Mouse (Mus musculus): ENCODE measurements around the gene Mtch2.

Mtch2 gene

DNA sequence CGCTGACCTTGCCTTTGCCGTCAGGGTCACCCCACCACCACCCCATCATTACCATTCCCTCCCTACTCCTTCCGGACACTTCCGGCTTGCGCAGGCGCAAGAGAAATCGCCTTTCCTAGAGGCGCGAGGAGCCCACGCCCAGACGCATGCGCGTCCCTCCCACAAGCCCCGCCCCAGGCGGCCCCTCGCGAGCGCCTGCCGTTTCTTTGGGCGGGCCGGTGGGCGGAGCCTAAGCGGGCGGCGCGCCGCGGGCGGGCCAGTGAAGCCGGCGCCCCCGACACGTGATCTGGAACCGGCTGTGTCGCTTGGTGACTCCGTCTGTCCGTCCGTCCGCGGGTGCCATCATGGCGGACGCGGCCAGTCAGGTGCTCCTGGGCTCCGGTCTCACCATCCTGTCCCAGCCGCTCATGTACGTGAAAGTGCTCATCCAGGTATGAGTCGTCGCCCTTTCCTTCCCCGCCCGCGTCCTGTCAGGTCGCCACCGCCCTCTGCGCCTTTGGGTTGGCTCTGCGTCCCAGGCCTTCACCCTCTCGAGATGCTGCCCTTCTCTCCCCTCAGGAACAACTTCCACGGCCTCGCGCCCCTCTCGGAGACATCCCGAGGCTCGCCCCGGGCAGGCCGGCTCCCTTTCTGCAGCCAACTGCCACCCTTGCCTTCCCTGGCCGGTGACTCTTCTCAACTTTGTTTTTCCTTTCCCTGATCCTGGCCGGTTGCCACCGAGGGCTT, at the start of gene Mtch2:
Gene Mtch2 (plus strand): TSS at position 201 of the 726 bp plus-strand sequence.
- peak; percentile 98 to 100 for DNase-seq

DNA sequence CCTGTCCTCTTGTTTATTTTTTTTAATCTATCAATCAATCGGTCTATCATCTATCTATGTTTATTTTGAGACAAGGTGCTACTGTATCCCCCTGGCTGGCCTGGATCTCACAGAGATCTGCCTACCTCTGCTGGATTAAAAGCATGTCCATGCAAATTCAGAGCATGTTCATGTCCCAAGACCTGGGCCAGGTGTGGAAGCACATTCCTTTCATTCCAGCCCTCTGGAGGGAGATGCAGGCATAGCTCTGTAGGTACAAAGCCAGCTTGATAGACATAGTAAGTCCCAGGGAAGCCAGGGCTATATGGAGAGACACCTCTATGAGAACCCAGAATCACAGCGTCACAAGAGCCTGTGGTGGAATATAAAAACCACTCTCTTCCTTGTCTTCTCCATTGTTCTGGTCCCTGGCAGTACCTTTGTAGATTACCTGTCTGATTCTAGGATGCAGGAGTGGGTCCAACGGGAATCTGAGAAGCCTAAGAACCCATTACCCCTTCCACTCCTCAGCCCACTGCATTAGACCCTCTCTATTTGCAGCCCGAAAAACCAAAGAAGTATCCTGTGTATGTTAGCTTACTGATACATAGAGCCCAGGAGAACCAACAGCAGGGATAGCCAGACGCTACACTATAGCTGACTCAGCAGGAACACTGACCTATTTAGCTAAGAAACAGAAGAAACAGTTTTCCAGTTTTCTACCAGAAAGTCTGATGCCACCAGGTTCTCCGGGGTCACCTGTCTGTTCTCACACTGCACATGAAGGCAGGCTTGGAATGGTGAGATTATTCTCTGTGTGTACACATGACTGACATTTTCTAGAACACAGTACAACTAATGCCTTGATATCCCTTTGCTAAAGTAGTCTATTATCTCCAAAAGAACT, 38.5 kb upstream of the Mtch2 start:
- peak; percentile 54 to 55 for DNase-seq

DNA sequence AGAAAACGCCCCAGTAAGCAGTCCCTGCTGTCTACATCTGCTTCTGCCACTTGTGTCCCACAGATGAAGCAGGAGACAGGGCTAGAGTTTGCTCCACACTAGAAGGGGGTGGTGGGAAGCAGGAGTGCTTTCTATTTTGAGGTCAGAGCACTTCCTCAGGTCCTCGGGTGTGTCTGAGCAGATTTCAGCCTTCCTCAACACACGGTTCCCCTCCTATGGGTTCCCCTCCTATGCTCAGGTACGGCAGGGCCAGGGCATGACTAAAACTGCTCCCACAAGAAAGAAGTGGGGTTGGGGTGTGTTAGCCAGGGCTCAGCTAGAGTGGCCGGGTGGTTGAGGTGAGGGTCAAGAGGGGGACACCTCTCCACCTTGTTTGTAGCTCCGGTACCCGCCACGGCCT, 36.2 kb upstream of the Mtch2 start:
- no peak for DNase-seq

DNA sequence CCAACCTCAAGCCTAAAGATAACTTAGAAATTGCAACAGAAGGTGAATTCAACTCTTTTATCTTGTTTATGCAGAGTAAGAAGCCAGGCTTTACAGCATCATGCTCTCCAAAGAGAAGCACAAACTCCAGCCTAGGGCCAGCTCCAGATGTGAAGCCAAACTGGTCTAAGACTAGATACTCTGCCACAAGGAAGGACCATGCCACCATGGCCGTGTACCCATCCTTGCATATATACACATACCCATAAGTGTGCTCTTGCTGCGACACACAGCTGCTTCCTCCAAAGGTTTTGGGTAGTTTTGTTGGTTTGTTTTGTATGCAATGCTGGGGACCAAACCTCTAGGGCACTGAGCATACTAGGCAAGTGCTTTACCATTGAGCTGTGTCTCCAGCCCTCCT, 31.7 kb upstream of the Mtch2 start:
- DNase-seq, result no peak

GRCm38 (mm10) chr2:90816144-90816543, 30.8 kb upstream of the Mtch2 start:
- DNase-seq, result no peak

DNA sequence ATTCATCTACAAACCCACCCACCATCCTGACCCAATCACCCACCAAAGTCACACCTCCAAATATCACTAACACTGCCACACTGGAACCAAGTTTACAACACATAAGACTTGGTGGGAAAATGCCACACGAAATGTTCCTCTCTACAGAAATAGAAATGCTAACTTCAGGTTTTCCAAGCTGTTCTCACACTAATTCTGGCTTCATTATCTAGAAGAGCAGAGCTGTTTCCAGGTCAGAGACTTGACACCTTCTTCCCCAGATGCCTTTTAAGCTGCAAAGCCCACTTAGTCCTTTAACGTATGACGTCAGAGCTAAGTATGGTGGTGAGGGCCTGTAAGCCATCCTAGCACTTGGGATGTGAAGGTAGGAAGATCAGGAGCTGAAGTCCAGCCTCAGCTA, 28.2 kb upstream of the Mtch2 start:
- no peak for DNase-seq

- DNase-seq, result no peak
Observed at GRCm38 (mm10) chr2:90820894-90821293, 26.1 kb upstream of the Mtch2 start.

DNA sequence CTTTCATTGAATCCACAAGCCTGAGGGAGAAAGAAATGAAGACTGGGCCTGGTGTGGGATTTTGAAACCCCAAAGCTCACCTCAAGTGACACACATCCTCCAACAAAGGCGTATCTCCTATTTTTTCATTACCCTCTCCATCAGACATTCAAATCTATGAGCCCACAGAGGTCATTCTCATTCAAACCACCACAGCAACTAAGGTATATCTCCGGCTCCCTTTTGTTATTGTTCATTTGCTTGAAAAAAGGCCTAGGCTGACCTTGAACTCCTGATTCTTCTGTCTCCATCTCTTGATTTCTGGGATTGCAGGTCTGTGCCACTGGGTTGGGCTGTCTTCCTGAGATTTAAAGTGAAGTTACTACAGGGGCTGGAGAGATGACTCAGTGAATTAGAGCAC, 24.0 kb upstream of the Mtch2 start:
- DNase-seq, result no peak

DNA sequence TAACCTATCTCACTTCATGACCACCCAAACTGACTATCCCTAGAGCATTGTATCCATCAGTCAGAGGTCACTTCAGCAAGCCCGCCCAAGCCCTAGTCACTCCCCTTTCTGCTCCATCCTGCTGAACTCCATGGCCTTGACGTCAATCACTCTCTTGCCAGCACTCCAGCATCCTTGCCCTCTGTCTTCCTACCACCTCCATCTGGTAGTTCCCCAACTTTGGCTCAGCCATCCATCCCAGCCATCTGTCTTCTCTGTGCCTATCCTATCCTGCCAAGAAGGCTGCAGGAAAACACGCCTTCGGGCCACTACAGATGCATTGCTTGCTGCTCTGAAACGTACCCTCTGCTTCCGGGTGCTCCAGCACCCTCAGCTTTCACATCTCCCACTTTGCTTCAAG, 23.2 kb upstream of the Mtch2 start:
- peak; percentile 92 to 95 for DNase-seq

DNA sequence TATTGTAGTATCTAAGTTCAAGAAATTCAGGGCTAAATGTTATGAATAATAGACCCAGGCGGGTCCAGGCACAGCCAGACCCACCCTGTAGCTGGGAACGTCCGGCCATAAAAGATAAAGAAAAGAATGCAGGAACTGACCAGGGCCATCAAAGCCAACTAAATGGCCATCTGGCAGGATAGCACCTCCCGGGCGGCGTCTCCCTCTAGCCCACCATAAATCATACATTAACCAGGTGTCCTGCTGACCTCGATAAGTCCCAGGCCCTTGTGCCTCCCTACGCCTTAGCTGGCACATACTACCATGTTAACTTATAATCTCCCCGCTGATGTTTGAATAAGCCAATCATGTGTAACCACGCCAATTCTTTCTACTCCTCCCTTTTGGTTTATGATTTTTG, 22.4 kb upstream of the Mtch2 start:
- peak; percentile 23 to 39 for DNase-seq

DNA sequence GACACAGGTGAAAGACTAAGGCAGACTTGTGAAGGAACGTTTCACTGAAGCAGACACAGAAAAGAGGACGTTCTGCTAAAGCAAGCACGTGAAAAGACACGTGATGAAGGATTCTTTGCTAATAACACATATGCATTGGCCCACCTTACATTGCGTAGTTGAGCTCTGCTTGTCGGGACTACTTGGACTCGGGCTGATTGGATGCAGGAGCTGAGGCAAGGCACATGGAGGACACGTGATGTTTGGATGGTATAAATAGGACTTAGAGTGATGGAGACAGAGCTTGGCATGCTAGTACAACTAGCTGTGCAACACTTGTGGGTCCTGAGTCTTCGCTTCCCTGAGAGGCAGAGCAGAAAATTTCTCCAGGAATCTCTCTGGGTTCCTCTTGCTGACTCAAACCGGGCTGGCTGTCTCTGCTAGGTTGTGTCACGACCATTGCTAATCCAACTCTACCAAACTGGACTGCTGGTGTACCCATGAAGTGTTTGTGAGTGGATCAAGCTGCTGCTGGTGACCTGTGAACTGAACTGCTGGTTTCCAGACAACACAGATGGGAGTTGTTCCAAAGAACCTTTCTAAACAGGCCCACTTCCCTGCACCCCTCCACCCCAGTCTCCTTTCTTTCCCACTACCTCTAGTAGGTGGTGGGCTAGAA, 21.3 kb upstream of the Mtch2 start:
- peak in 1 of 2 experiments; percentile 29 for DNase-seq

DNA sequence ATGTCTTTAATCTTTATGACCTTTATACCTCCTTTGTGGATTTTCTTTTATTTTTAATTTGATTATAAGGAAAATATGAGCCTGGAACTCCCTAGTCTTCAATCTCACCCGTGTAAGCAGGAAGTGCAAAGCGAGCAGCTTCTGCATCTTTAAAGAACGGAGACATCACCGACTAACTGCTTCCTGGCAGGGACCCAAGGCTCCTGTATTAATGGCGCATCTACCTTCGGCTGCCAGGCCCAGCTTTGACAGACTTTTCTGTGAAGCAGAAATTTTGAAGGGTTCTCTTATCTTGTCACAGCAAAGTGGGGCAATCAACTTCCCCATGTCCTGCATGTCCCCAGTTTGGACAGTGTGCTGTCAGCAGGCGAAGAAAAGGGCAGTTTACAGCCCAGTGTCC, 18.2 kb upstream of the Mtch2 start:
- DNase-seq, result peak; percentile 54 to 68

DNA sequence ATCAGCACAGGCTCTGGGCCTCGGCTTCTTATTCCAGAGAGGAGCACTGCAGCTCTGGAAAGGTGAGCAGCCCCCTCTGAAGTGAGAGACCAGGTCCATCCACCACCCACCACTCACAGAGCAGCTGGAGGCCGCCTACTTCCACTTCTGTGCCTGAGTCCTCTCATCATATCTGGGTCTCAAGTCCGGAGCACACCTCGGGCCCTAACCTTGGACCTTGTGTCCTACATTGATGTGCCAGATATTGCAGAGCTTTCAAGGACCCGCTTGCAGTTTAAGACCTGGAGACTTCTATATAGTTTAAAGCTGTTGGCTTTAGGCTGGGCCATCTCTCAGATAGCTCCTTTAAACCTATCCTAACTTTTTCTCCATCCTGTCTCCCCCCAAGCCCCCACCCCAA, 13.5 kb upstream of the Mtch2 start:
- DNase-seq, result no peak

- no peak for DNase-seq
Observed at GRCm38 (mm10) chr2:90838621-90839020, 8.3 kb upstream of the Mtch2 start.

- DNase-seq, result peak in 1 of 2 experiments; percentile 32
Observed at GRCm38 (mm10) chr2:90843666-90844065, 3.3 kb upstream of the Mtch2 start.

DNA sequence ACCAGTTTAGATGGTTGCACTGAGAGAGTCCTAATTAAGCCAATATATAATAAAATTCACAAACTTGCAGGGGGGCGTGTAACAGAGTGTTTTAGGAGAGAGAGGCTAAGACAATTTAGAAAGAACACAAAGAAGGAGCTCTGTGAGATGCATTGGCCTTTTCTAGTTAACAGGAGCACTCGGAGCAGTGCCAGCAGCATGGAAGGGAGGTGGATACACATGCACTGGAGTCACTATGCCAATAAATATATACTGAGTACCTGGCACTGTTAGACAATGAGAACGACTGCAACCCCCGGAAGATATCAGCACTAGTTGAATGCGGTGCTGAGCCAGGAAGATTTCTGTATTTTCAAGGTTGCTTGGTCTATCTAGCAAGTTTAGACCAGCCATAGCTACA, 2.7 kb upstream of the Mtch2 start:
- peak in 1 of 2 experiments; percentile 39 for DNase-seq

DNA sequence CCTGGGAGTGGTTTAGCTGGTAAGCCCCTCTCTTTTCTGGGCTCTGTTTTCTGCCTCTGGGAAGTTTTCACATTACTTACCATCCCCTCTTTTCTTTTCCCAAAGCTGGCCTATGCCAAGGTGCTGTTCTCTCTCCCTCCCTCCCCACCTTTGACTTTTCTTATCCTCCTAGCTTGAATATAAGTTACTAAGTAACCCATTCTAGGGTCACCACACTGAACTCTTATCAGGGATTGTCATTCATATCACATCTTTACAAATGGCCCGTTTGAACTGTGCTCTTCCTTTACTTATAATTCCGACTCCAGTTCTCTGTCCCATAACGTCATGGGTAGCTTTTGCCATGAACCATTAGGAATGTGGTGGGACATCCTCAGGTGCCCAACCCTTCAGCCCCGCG, 1.7 kb upstream of the Mtch2 start:
- DNase-seq, result no peak

DNA sequence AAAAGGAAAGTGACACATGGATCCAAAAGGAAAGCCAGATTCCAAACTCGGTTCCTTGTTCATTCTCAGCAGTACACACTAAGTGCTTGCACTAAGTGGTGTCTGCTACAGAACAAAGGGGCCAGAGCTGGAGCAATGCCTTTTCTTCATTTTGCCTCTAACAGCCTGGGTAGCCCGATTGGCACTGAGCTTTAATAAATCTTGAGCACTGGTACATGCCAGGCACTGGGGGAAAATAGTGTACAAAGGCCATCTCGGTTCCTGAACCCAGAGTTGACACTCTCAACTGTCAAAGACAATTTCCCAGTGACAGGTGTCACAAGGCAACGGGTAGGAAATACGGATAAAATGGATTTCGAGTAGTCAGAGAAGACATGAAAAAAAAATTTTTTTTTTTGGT, 784 bp upstream of the Mtch2 start:
- DNase-seq, result peak in 1 of 2 experiments; percentile 40

GRCm38 (mm10) chr2:90846597-90846954, 379 bp upstream of the Mtch2 start:
- peak in 1 of 2 experiments; percentile 32 for DNase-seq

- DNase-seq, result no peak
Observed at GRCm38 (mm10) chr2:90847681-90848050, 711 bp downstream of the Mtch2 start.

DNA sequence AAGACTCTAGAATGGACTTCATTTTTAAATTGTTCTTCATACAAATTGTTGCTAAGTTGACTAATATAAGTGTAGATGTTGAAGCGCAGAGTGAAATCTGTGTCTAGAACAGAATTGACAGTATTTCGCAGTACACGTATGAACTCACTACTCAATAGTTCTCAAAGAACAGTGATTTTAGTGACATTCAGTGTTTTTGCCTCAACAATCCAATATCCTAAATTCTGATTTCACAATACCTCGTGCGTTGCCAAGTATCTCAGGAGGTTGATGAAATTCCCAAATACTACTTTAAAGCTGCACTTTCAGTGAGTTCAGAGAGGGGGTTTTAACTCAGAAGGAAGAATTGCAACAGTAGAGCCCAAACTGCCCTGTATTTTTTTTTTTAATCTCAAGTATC, 1.4 kb downstream of the Mtch2 start:
- no peak for DNase-seq

DNA sequence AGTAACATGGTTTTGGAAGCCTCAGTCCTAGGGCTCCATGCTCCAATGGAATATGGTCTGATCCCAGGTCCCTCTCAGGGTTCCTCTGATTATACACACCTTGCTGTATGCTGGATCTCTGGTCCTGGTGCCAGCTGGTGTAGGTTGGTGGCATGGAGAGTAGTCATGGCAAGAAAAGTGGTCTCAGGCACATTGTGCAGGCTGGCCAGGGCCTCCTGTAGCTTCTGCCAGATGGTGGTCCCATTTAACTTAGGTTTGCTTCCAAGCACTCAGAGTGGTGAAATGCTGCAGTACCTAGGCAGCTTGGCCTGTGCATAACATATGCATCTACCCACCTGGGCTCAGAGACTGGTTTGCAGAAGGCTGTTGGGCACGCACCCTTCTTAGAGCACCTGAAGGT, 3.4 kb downstream of the Mtch2 start:
- peak; percentile 74 to 83 for DNase-seq

GRCm38 (mm10) chr2:90861486-90861885, 14.5 kb downstream of the Mtch2 start:
- no peak for DNase-seq

GRCm38 (mm10) chr2:90864184-90864583, 17.2 kb downstream of the Mtch2 start:
- no peak for DNase-seq
